Mouse (Mus musculus): ENCODE measurements at regions not wholly inside any gene's neighbourhood (a gene's known extent, or its start where the extent isn't known, plus 50 kb on each side); places are given as distances from the start of the nearest gene placed in this dataset.
A peak's percentile ranks its signal among the peaks of the same experiment; 100 is the strongest.

DNA sequence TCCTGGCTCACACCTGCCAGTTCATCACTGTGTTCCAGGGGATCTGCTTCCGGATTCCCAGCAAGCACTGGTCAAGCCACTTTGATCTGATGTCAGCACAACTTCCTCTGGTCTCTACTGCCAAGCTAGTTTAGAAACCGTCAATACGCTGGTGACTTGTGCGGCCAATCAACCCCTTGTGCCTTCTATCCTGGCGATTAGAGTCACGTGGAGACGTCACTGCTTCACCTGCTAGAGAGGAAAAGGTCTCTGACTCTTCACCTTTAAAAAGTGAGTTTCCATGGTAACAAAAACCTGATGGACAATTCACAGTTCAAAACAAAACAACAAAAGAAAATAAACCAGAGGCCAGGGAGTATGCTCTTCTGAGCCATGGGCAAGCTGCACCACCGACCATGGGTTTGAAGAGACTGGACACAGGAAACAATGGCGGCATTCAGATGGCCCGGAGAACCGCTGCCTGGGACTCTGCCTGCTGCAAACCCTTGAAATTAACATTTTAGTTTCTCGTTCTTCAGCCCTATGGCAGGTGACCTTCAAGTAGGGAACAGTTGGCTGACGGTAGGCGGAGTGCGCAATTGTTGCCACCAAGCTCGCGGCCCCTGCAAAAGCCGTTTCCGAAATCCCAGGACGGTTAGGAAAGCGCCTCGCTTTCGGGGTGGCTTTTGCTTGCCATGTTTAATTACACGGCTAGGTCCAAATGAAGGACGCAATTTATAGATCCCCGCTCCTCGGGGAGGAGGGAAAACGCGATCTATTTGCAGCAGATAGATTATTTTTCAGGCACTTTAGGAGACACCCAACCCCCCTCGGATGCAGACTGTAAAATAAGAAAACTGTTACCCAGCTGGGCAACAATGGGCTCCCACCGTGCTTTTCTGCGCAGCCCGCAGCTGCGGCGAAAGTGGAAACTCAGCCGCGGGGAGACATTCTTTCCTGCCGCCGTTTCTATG is 82.6 kb downstream of the Sox1 start:
- no peaks in the 10 kb centered on the region for H3K9me3 ChIP-seq (ENCODE audit: low read length)
- H3K9ac ChIP-seq = peak overlapping the region; percentile 46
- peak; percentile 66; the same call in 1 of the 2 replicates for ATAC-seq
- H3K36me3 ChIP-seq (ENCODE audit: insufficient read depth) = no peaks in the 10 kb centered on the region
- no peak overlapping the region for H3K27ac ChIP-seq (ENCODE audit: low read depth, low read length)
- no peaks in the 10 kb centered on the region for H3K27me3 ChIP-seq (ENCODE audit: insufficient read depth, low read length)
- peak; percentile 53 for DNase-seq
- no peak for TF ChIP-seq CTCF (IDR thresholded peaks at IDR 0.05; ENCODE audit: low read depth)
- peaks cover 7% of the 10 kb centered on the region; the same call in 1 of the 2 replicates for H3K4me1 ChIP-seq (ENCODE audit: insufficient read depth)
- 10% methylated on average over 39 of the region's 39 CpGs for WGBS
- peak overlapping the region; percentile 60 for H3K4me2 ChIP-seq (ENCODE audit: low read depth)
- peak overlapping the region; percentile 35 for H3K4me3 ChIP-seq (ENCODE audit: low read depth, low read length)

DNA sequence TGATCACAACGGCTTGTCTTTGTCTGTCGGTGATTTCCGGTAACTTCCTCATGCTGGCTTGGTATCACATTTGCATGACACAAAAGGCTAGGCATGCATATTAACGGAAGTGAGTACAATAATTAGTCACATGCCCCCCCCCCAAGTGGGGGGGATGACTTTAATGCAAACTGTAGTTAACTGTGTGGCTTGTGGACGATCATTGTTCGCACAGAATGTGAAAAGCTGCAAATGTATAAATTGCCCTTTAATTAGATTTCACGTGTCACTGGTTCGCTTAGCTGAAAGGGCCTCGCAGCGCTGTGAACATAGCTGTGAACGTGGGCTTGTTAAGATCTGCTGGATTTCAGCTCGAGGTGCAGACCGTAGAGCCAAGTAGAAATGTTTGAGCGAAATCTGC is 86.8 kb downstream of the Sox1 start:
- Histone ChIP-seq H3K36me3 (ENCODE audit: insufficient read depth) (no peaks in the 10 kb centered on the region), H3K27me3 (ENCODE audit: insufficient read depth, low read length) (no peaks in the 10 kb centered on the region), H3K4me3 (ENCODE audit: low read depth, low read length) (no peak overlapping the region), H3K9me3 (ENCODE audit: low read length) (no peaks in the 10 kb centered on the region), H3K9ac (no peak overlapping the region), H3K27ac (ENCODE audit: low read depth, low read length) (no peak overlapping the region), H3K4me2 (ENCODE audit: low read depth) (no peak overlapping the region), H3K4me1 (ENCODE audit: insufficient read depth) (peaks cover 7% of the 10 kb centered on the region; the same call in 1 of the 2 replicates)
- no peak for TF ChIP-seq CTCF (IDR thresholded peaks at IDR 0.05; ENCODE audit: low read depth)
- DNase-seq = peak; percentile 40
- WGBS = 16% methylated on average over 14 of the region's 14 CpGs
- ATAC-seq = no peak

DNA sequence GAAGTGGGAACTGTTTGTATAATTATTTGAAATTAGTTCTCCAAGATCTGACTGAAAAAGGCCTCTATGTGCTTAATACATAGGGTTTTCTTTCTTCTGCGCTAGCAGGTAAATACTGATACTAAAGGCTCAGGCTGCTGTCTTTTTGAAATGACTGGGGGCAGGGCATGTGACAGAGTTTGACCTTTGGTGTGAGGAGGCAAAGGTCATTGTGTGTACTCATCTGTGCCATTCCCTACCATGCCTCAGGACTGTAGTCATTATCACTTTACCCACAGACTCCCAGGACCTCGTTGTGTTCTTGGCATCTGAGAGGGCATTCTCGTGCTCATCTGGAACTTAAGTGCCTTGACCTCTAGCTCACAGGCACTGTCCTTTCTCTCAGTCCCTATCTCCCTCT is 88.5 kb downstream of the Sox1 start:
- Histone ChIP-seq H3K4me2 (ENCODE audit: low read depth) (no peak overlapping the region), H3K4me1 (ENCODE audit: insufficient read depth) (peaks cover 5% of the 10 kb centered on the region; the same call in 1 of the 2 replicates), H3K9me3 (ENCODE audit: low read length) (no peaks in the 10 kb centered on the region), H3K27ac (ENCODE audit: low read depth, low read length) (no peak overlapping the region), H3K4me3 (ENCODE audit: low read depth, low read length) (no peak overlapping the region), H3K27me3 (ENCODE audit: insufficient read depth, low read length) (no peaks in the 10 kb centered on the region), H3K36me3 (ENCODE audit: insufficient read depth) (no peaks in the 10 kb centered on the region), H3K9ac (no peak overlapping the region)
- TF ChIP-seq CTCF (IDR thresholded peaks at IDR 0.05; ENCODE audit: low read depth) = no peak
- DNase-seq = no peak
- no peak for ATAC-seq
- WGBS = 88% methylated on average over 3 of the region's 3 CpGs

DNA sequence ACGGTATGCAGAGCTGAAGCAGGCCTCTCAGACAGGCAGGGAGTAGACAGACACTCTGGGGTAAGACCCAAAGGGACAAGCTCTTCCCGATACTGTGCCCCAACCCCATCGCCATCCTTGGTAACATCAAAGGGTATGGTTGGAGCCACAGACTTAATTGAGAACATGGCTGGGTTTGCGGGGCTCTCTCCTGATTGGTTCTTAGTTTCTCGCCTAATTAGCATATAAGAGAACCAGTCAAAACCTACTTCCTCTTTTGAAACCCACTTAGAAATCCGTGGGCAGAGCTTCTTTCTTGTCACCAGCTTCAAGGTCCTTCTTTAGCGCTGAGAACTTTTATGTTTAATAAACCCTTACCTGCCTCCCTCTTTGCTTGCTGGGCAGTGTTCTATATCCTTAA is 87.5 kb upstream of the Spaca7 start:
- 75% methylated on average over 7 of the region's 7 CpGs for WGBS
- TF ChIP-seq CTCF (IDR thresholded peaks at IDR 0.05; ENCODE audit: low read depth) = no peak
- H3K9ac ChIP-seq = no peak overlapping the region
- H3K36me3 ChIP-seq (ENCODE audit: insufficient read depth) = no peaks in the 10 kb centered on the region
- DNase-seq (no peak), ATAC-seq (no peak)
- peaks cover 5% of the 10 kb centered on the region; the same call in 1 of the 2 replicates for H3K4me1 ChIP-seq (ENCODE audit: insufficient read depth)
- H3K4me2 ChIP-seq (ENCODE audit: low read depth) = no peak overlapping the region
- no peaks in the 10 kb centered on the region for H3K9me3 ChIP-seq (ENCODE audit: low read length)
- no peak overlapping the region for H3K27ac ChIP-seq (ENCODE audit: low read depth, low read length)
- H3K4me3 ChIP-seq (ENCODE audit: low read depth, low read length) = no peak overlapping the region
- no peaks in the 10 kb centered on the region for H3K27me3 ChIP-seq (ENCODE audit: insufficient read depth, low read length)

DNA sequence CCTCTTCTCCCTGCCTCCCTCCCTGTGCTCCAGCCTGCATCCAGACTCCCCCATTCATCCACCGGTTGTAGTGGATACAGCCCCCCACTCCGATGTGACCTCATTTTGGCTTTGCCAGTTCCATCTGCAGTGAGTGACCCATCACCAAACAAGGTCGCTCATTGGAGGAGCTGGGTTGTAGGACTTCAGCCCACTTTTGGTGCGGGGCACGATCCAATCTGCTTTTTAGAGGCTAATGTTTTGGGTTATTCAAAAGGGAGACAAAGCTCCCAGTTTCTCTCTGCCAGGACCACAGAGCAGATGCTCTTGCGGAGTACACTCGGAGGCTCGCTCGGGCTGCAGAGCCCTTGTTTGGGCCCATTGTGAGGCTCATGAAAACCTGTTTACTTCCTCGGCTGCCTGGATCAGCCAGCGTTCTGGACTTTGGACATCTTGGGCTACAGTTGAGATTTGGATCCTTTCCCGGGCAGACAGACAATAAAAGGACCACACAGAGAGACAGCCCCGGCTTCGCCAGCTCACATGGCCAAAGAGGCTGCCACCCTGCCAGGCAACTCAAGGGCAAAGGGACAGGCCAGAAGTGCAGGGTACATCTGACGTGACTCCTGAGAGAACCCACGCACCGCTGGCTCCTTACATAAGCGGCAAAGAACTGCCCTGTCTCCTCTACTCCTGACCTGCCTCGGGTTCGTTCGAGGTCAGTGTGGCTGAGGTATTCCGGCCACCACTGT is 86.3 kb upstream of the Spaca7 start:
- no peak overlapping the region for H3K4me2 ChIP-seq (ENCODE audit: low read depth)
- no peak for TF ChIP-seq CTCF (IDR thresholded peaks at IDR 0.05; ENCODE audit: low read depth)
- 30% methylated on average over 22 of the region's 22 CpGs for WGBS

DNA sequence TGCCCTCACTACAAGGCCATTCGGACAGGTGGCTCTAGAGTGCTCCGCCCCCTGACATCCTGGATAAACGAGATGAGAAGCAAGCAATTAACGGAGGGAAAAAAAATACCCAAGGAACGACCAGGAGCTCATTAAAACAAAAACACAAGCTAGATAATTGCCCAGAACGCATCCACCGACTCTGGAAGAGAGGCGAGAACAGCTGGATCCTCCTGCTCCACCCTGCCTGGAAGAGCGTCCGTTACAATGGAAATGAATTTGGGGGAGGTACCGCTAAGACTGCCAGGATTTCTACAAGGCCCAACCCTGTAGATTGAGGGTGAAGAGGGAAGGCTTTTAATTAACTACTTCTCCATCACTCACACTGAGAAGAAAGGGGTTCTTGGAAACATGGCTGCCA is 85.6 kb upstream of the Spaca7 start:
- Histone ChIP-seq H3K27ac (ENCODE audit: low read depth, low read length) (peak overlapping the region; percentile 54; the same call in 1 of the 2 replicates), H3K36me3 (ENCODE audit: insufficient read depth) (no peaks in the 10 kb centered on the region), H3K9ac (no peak overlapping the region), H3K4me3 (ENCODE audit: low read depth, low read length) (no peak overlapping the region), H3K9me3 (ENCODE audit: low read length) (no peaks in the 10 kb centered on the region), H3K4me2 (ENCODE audit: low read depth) (no peak overlapping the region), H3K27me3 (ENCODE audit: insufficient read depth, low read length) (no peaks in the 10 kb centered on the region), H3K4me1 (ENCODE audit: insufficient read depth) (0 out of 2 replicates have a peak, but pooled peaks cover 1% of the 10 kb centered on the region)
- DNase-seq = no peak
- TF ChIP-seq CTCF (IDR thresholded peaks at IDR 0.05; ENCODE audit: low read depth) = no peak
- no peak for ATAC-seq
- 23% methylated on average over 11 of the region's 11 CpGs for WGBS

More for the DNA sequence above, 86.3 kb upstream of the Spaca7 start:
- no peak overlapping the region for H3K9ac ChIP-seq
- H3K4me3 ChIP-seq (ENCODE audit: low read depth, low read length) = no peak overlapping the region
- peaks cover 5% of the 10 kb centered on the region; the same call in 1 of the 2 replicates for H3K4me1 ChIP-seq (ENCODE audit: insufficient read depth)
- peak; percentile 81 for DNase-seq
- ATAC-seq = peak; percentile 85
- no peaks in the 10 kb centered on the region for H3K9me3 ChIP-seq (ENCODE audit: low read length)
- peak overlapping the region; percentile 54; the same call in 1 of the 2 replicates for H3K27ac ChIP-seq (ENCODE audit: low read depth, low read length)
- no peaks in the 10 kb centered on the region for H3K27me3 ChIP-seq (ENCODE audit: insufficient read depth, low read length)
- H3K36me3 ChIP-seq (ENCODE audit: insufficient read depth) = no peaks in the 10 kb centered on the region

All from forebrain, postnatal 0 days (tissue).